In genomic region chr2:93035631-93036030, GRCm38 (mm10) we compare ENCODE assay signal across 9 mouse cellular contexts. TPM values are rescaled to one million over a fixed set of nuclear protein-coding genes. Genes with fewer than 3 reads are reported as not detected.
DNase-seq lines count a peak whose midpoint lies in the region; ATAC-seq lines count a peak whose summit lies in the region.
"Had no signal": no experiment of that assay in that cellular context is flagged by ENCODE, and none has a peak within 500 bp of the region (broad histone marks: within the 10 kb centered on the region; RNA-seq: fewer than 3 reads in every experiment).

No protein-coding gene starts in this region.

- ATAC-seq in hindbrain, embryonic 12.5 days (ENCODE audit: low FRiP score): no peak; the same call in 1 of the 2 replicates
- ATAC-seq in hindbrain, embryonic 11.5 days (ENCODE audit: low FRiP score): no peak
- ATAC-seq in forebrain, embryonic 13.5 days: no peak; the same call in 1 of the 2 replicates
- peak; percentile 63 for ATAC-seq in kidney, embryonic 15.5 days (replicated peaks; ENCODE audit: low FRiP score)
- ATAC-seq in erythroid progenitor cell, adult 5-6 weeks (replicated peaks; ENCODE audit: low FRiP score, poor library complexity, severe bottlenecking): no peak

- peaks cover 51% of the 10 kb centered on the region for H3K4me1 ChIP-seq in hindbrain, embryonic 12.5 days
- peaks cover 7% of the 10 kb centered on the region for H3K4me1 ChIP-seq in hindbrain, embryonic 11.5 days (replicated peaks; ENCODE audit: control insufficient read depth, insufficient read depth, low read length)
- peaks cover 42% of the 10 kb centered on the region for H3K4me1 ChIP-seq in forebrain, embryonic 13.5 days
- peaks cover 83% of the 10 kb centered on the region for H3K4me1 ChIP-seq in kidney, embryonic 15.5 days

- H3K4me3 ChIP-seq in hindbrain, embryonic 12.5 days: no peak overlapping the region
- H3K4me3 ChIP-seq in hindbrain, embryonic 11.5 days (ENCODE audit: low read depth, low read length): no peak overlapping the region
- H3K4me3 ChIP-seq in forebrain, embryonic 13.5 days: no peak overlapping the region
- no peak overlapping the region for H3K4me3 ChIP-seq in kidney, embryonic 15.5 days (replicated peaks)

- no peaks in the 10 kb centered on the region for H3K27me3 ChIP-seq in hindbrain, embryonic 12.5 days
- no peaks in the 10 kb centered on the region for H3K27me3 ChIP-seq in hindbrain, embryonic 11.5 days (ENCODE audit: control insufficient read depth, insufficient read depth, low read length)
- H3K27me3 ChIP-seq in forebrain, embryonic 13.5 days: no peaks in the 10 kb centered on the region
- no peaks in the 10 kb centered on the region for H3K27me3 ChIP-seq in kidney, embryonic 15.5 days

- DNase-seq in hindbrain, embryonic 11.5 days (ENCODE audit: low spot score): no peak
- peak; percentile 57 for DNase-seq in lung, postnatal 14 days
- no peak for DNase-seq in gastrocnemius, adult 8-10 months (ENCODE audit: low spot score in 2 of 2)
- DNase-seq in right cerebral cortex, adult 2 months (ENCODE audit: low spot score in 2 of 2): no peak
- DNase-seq: right cerebral cortex, adult 18-20 months had no signal

- H3K9me3 ChIP-seq in hindbrain, embryonic 12.5 days (replicated peaks): no peaks in the 10 kb centered on the region
- no peaks in the 10 kb centered on the region for H3K9me3 ChIP-seq in hindbrain, embryonic 11.5 days (ENCODE audit: control insufficient read depth, low read length)
- H3K9me3 ChIP-seq in forebrain, embryonic 13.5 days (replicated peaks): no peaks in the 10 kb centered on the region
- H3K9me3 ChIP-seq in kidney, embryonic 15.5 days (replicated peaks): no peaks in the 10 kb centered on the region

- H3K4me2 ChIP-seq in hindbrain, embryonic 12.5 days (replicated peaks): 0 out of 2 replicates have a peak overlapping the region, but pooled peaks have one; percentile 2
- no peak overlapping the region for H3K4me2 ChIP-seq in hindbrain, embryonic 11.5 days (replicated peaks; ENCODE audit: low read depth, low read length)
- no peak overlapping the region for H3K4me2 ChIP-seq in forebrain, embryonic 13.5 days
- H3K4me2 ChIP-seq in kidney, embryonic 15.5 days: no peak overlapping the region

- H3K27ac ChIP-seq in hindbrain, embryonic 12.5 days: no peak overlapping the region
- no peak overlapping the region for H3K27ac ChIP-seq in hindbrain, embryonic 11.5 days (ENCODE audit: low read depth, low read length)
- H3K27ac ChIP-seq in forebrain, embryonic 13.5 days: no peak overlapping the region
- peak overlapping the region; percentile 78 for H3K27ac ChIP-seq in kidney, embryonic 15.5 days

- WGBS in hindbrain, embryonic 12.5 days: 37% methylated on average over 7 of the region's 7 CpGs
- WGBS in hindbrain, embryonic 11.5 days: 32% methylated on average over 5 of the region's 7 CpGs
- 11% methylated on average over 7 of the region's 7 CpGs for WGBS in forebrain, embryonic 13.5 days
- 20% methylated on average over 7 of the region's 7 CpGs for WGBS in kidney, embryonic 15.5 days

- no peaks in the 10 kb centered on the region for H3K36me3 ChIP-seq in hindbrain, embryonic 12.5 days
- H3K36me3 ChIP-seq in hindbrain, embryonic 11.5 days (ENCODE audit: control insufficient read depth, insufficient read depth, low read length): no peaks in the 10 kb centered on the region
- no peaks in the 10 kb centered on the region for H3K36me3 ChIP-seq in forebrain, embryonic 13.5 days (ENCODE audit: poor library complexity, severe bottlenecking)
- no peaks in the 10 kb centered on the region for H3K36me3 ChIP-seq in kidney, embryonic 15.5 days

- peak overlapping the region; percentile 40 for H3K9ac ChIP-seq in hindbrain, embryonic 12.5 days
- H3K9ac ChIP-seq in hindbrain, embryonic 11.5 days (ENCODE audit: low read depth, low read length): no peak overlapping the region
- peak overlapping the region; percentile 36; the same call in 1 of the 2 replicates for H3K9ac ChIP-seq in forebrain, embryonic 13.5 days
- H3K9ac ChIP-seq in kidney, embryonic 15.5 days: no peak overlapping the region

RNA-seq across cellular contexts. Expression of gene Prdm11, which starts 10.3 kb away (rescaled TPM):
- 2.9 and 3.6 TPM in 2 replicates for polyA plus RNA-seq in hindbrain, embryonic 12.5 days (2016; fragmentation: Nextera tagmentation; extraction: Ambion mirVana)
- polyA plus RNA-seq in hindbrain, embryonic 11.5 days (2014; fragmentation: Nextera tagmentation; extraction: Ambion mirVana): 1.5 and 2.2 TPM in 2 replicates
- 1.4 and 1.9 TPM in 2 replicates for polyA plus RNA-seq in forebrain, embryonic 13.5 days (2015; fragmentation: Nextera tagmentation; extraction: Ambion mirVana)
- polyA plus RNA-seq in kidney, embryonic 15.5 days (2015; fragmentation: Nextera tagmentation; extraction: Ambion mirVana): 5.5 and 7.1 TPM in 2 replicates
- under 1 TPM; 0.27 to 0.97 (median 0.53) TPM for total RNA-seq in gastrocnemius, adult 8-10 months (2022)
- 0.84 and 2.2 TPM in 2 replicates for total RNA-seq in erythroid progenitor cell, adult 5-6 weeks (2015; ENCODE audit: low replicate concordance)
- 0.26 and 7.7 TPM in 2 replicates for total RNA-seq in erythroid progenitor cell, adult 5-6 weeks (2017; ENCODE audit: low replicate concordance)

Comparison
In these comparisons a context has a peak if more than half of its experiments do, and no peak if none do; other contexts are left out.
1. H3K9ac ChIP-seq: peak in hindbrain, embryonic 12.5 days (single experiment) and forebrain, embryonic 13.5 days (single experiment); none in hindbrain, embryonic 11.5 days (single experiment) and kidney, embryonic 15.5 days (single experiment).